Mouse (Mus musculus) bone marrow macrophage, adult 2 months (primary cell): ENCODE measurements around the gene Ccdc137. TPM values are rescaled to one million over a fixed set of nuclear protein-coding genes. Genes with fewer than 3 reads are reported as not detected.

Source experiments
- H3K27ac ChIP-seq: 2 replicates; pipeline ENCODE4 v1.5.1; 2012; ENCODE audit warnings: low read depth, low read length; ENCODE audit not compliant: insufficient read depth
- H3K4me1 ChIP-seq: 2 replicates; pipeline ENCODE4 v1.6.1; 2012; ENCODE audit warnings: low read length; ENCODE audit not compliant: control insufficient read depth, insufficient read depth
- H3K4me3 ChIP-seq: 2 replicates; pipeline ENCODE4 v1.5.1; 2012; ENCODE audit warnings: mild to moderate bottlenecking, low read length, moderate library complexity; ENCODE audit not compliant: insufficient read depth
- CTCF ChIP-seq: IDR thresholded peaks from 2 replicates; pipeline ENCODE4 v1.5.1; 2012; ENCODE audit warnings: low read depth, mild to moderate bottlenecking, low read length, moderate library complexity
- POLR2A ChIP-seq: IDR thresholded peaks from 2 replicates; pipeline ENCODE4 v1.6.1; 2012; ENCODE audit warnings: mild to moderate bottlenecking, low read depth, low read length, borderline replicate concordance
- polyA plus RNA-seq: library from polyadenylated mRNA; stranded (reverse); fragments of >200 nt; gene quantifications from 2 replicates; pipeline ENCODE4 v1.2.4, GENCODE M21; 2012; ENCODE audit not compliant: missing spikeins, insufficient read depth, insufficient read length

Gene Ccdc137
- polyA plus RNA-seq, 1 experiment: 9.9 TPM

DNA sequence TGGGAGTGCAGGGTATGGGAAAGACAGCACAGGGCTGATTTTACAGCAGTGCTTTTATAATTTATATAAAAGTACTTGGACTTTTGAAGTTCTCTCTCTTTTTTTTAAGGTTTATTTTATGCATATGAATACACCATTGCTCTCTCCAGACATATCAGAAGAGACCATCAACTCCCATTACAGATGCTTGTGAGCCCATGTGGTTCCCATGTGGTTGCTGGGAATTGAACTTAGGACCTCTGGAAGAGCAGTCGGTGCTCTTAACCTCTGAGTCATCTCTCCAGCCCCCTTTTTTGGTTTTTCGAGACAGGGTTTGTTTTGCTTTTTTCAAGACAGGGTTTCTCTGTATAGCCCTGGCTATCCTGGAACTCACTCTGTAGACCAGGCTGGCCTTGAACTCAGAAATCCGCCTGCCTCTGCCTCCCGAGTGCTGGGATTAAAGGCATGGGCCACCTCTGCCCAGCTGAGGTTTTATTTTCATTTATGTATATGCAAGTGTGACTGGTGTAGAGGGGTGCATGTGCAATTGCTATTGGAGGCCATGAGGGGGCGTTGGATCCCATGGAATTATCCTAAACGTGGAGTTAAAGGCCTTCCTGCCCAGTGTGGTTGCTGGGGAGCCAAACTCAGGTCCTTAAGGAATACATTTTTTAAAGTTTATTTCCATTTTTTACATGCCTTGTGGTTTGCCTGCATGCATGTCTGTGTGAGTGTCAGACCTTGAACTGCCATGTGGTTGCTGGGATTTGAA, 1.1 kb downstream of the Ccdc137 start:
- Histone ChIP-seq H3K27ac (no peak overlapping the region), H3K4me1 (peaks cover 9% of the 10 kb centered on the region), H3K4me3 (peak overlapping the region; percentile 78)
- TF ChIP-seq CTCF (no peak), POLR2A (no peak)

DNA sequence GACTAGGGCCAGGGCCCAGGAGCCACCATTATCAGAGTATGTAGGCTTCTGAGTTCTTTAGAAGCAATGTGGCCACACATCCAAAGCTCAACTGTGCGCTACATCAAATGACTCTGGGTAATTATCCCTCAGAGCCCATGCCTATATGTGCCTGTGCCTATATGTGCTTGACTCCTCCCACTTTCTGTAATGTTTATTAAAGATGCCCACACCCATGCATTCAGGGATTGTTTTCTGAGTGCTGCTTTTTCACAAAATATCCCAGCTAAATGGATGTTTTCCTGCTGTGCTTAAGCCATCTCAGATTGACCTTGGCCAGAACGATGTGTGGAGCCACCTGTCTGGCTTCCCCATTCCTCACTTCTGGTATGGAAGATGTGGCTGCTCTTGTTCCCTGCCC, 5.6 kb downstream of the Ccdc137 start:
- Histone ChIP-seq H3K4me3 (no peak overlapping the region), H3K4me1 (peaks cover 14% of the 10 kb centered on the region), H3K27ac (no peak overlapping the region)
- TF ChIP-seq POLR2A (no peak), CTCF (no peak)

DNA sequence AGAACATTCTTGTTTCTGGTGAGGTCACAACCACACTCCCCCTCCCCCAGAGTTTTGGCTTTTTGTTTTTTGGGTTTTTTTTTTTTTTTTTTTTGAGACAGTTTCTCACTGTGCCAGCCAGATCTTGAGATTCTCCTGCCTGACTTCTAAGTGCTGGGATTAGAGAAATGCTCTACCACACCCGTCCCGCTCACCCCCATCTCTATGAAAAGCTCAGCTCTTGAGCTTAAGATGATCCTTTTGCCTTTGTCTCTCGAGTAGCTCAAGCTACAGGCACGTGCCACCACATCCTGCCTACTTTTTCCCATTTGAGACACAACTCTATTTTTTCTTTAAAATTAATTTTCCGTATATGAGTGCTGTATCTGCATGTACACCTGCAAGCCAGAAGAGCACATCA, 6.5 kb downstream of the Ccdc137 start:
- Histone ChIP-seq H3K4me1 (peaks cover 18% of the 10 kb centered on the region), H3K27ac (no peak overlapping the region), H3K4me3 (no peak overlapping the region)
- TF ChIP-seq CTCF (no peak), POLR2A (no peak)

DNA sequence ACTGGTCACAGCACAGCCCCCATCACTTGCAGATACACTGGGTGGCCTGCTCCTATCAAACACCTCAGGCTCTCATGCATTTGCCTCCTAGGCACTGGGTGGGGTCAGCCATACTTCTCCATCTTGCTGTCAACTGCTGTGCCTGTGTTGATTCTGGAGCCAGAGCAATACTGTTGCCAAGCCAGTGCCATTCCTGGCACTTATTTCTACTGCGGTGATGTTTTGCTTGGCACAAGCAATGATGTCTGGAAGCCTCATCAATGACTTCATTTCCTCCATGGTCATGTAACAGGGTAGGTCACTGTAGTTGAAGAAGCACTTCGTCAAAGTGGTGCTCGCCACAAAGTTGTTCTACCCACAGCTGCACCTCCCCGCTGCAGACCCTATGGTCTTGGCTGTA, 7.6 kb downstream of the Ccdc137 start:
- Histone ChIP-seq H3K4me3 (no peak overlapping the region), H3K27ac (no peak overlapping the region), H3K4me1 (peaks cover 18% of the 10 kb centered on the region)
- TF ChIP-seq CTCF (no peak), POLR2A (no peak)

DNA sequence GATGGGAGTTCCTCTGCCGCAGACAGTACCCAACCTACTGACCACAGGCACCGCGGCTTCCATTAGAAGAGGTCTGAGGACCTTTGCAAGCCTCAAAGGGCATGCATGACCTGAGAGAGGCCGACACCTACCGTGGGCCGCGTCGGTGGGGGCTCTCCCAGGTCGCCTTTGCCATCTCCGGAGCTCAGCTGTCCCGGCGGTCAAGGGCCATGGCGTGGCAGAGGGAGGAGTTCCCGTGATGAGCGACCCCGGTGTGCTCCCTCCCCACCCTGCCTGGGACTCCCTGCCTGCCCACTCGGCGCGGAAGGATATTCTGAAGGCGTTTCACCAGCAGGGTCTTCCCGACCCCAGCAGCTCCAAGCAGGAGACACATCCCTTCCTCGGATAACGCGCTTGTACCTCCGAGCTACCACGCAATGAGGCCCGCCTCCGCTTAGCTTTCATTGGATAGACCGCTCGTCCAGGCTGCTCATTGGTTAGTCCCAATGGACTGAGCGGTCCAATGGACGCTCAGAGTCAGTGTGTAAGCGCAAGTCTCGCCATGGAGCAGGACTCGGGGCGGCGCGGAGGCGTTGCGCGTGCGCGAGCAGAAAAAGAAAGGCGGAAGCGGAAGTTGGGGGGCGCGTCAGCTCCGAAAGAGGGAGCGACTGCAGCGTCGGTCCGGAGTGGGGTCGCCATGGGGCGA, 9.3 kb downstream of the Ccdc137 start, which contains the start of gene Arl16:
TSS of gene Arl16 (minus strand) at position 557 of the 685 bp plus-strand sequence.
- Histone ChIP-seq H3K4me3 (peak within 1 kb of the TSS; percentile 91), H3K4me1 (peaks cover 18% of the 10 kb centered on the region), H3K27ac (peak within 1 kb of the TSS; percentile 18; the same call in 1 of the 2 replicates)
- TF ChIP-seq CTCF (no peak), POLR2A (no peak; the same call in 1 of the 2 replicates)

DNA sequence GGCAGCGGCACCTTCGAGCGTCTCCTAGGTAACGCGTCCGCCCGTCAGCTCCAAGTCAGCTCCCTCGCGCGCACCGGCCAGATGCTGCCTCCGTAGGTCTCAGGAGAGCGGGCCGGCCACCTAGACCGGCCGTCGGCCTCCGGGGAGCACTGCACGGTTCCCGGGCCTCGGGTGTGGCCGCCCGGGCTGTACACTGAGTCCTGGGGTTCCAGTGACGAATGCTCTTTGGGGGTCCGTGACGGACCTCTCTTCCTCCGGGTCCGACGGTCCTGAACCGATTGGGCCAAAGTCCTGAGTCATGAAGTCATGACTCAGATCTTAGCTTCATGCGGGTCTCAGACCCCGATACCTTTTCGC, 9.8 kb downstream of the Ccdc137 start:
- H3K4me1 ChIP-seq: peaks cover 18% of the 10 kb centered on the region
- H3K4me3 ChIP-seq: peak overlapping the region; percentile 66
- H3K27ac ChIP-seq: peak overlapping the region; percentile 18; the same call in 1 of the 2 replicates
- TF ChIP-seq CTCF (no peak), POLR2A (no peak)

DNA sequence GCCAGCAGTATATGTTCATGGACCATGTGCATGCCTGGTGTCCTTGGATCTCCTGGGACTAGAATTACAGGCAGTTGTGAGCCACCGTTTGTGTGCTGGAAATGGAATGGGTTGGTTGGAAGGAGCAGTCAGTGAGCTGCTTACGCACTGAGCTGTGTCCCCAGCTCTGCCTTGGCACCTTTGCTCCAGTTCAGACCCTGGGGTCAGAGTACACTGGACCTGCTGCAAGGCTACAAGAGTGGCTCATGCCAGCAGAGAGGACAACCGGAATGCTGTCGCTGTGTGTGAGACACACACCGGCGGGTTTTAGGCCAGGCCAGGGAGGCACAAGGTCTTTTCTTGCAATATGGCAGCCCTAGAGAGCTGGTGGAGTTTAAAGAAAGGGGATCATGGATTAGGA, 14.1 kb downstream of the Ccdc137 start:
- Histone ChIP-seq H3K4me3 (no peak overlapping the region), H3K27ac (no peak overlapping the region), H3K4me1 (peaks cover 6% of the 10 kb centered on the region; the same call in 1 of the 2 replicates)
- no peak for TF ChIP-seq POLR2A
- TF ChIP-seq CTCF: no peak

DNA sequence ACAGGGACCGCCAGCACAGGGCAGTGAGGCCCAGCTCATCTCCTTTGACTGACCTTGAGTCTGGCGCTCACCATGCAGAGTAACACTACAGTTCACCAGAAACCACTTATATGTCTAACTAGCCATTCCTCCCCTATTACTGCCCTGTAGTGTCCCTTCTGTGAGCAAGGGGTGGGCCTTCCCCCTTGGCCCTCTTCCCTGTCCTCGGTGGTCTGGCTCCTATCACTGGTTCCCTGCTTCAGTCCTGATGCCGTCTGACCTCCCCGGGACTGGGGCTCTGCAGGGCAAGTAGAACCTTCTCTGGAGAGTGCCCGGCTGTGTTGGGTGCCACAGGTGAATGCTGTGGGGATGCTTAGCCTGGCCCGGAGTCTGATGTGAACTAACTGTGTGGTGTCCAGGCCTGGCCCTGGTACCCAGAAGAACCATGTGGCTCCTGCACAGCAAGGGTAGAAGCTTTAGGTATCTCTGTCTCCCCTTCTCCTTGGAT, 25.6 kb downstream of the Ccdc137 start:
- H3K27ac ChIP-seq: peak overlapping the region; percentile 45; the same call in 1 of the 2 replicates

DNA sequence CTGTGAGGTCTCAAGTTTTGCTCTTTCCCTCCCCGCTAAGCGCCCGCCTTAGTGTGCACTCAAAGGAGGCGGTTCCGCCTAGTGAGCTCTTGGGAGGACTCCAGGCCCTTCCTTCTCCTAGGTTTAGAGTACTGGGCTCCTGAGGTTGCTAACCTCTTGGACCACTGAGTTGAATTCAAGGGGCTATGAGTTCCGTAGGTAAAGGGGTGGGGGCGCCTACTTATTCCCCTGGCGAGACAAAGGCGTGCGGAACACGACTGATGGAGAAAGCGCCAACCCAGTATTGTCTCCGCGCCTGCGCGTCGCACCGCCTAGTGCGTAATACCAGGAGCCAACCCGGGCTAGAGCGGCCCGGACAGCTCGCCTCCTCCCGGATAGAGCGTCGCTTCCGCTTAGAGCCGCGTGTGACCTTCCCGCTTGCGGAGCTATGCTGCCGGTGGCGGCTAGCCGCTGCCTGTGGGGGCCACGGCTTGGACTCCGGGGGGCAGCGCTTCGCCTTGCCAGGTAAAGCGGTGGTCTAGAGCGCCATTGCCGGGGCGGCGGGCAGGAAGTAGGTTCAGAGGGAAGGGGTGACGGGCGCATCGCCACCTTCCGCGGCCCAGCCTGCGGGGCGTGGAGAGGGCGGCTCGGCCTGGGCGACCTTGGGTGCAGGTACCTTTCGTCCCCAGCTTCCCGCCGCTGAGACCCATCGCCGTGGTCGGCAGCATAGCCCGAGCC, 26.5 kb downstream of the Ccdc137 start, which contains the start of gene Mrpl12:
TSS of gene Mrpl12 (plus strand) at position 349 of the 717 bp plus-strand sequence.
- 0 out of 2 replicates have a peak, but pooled peaks have one; percentile 58 for TF ChIP-seq POLR2A
- no peak for TF ChIP-seq CTCF
- Histone ChIP-seq H3K4me3 (peak within 1 kb of the TSS; percentile 98), H3K27ac (peak within 1 kb of the TSS; percentile 66), H3K4me1 (peaks cover 4% of the 10 kb centered on the region)

More for the DNA sequence above, 25.6 kb downstream of the Ccdc137 start:
- TF ChIP-seq POLR2A (no peak), CTCF (no peak)
- H3K4me1 ChIP-seq: peaks cover 4% of the 10 kb centered on the region; the same call in 1 of the 2 replicates
- H3K4me3 ChIP-seq: peak overlapping the region; percentile 98
